In genomic region chr2:28192821-28193689, GRCm38 (mm10) we compare ENCODE assay signal across 8 mouse cellular contexts. TPM values are rescaled to one million over a fixed set of nuclear protein-coding genes. Genes with fewer than 3 reads are reported as not detected.
DNase-seq lines count a peak whose midpoint lies in the region; ATAC-seq and TF ChIP-seq lines count a peak whose summit lies in the region.

Olfm1 (plus strand) TSS chr2:28192992.

- ATAC-seq in hindbrain, embryonic 16.5 days: peak; percentile 84

- peaks cover 29% of the 10 kb centered on the region for H3K4me1 ChIP-seq in hindbrain, embryonic 16.5 days (ENCODE audit: control insufficient read depth, insufficient read depth, low read depth, low read length)

- H3K27me3 ChIP-seq in hindbrain, embryonic 16.5 days (replicated peaks; ENCODE audit: control insufficient read depth, insufficient read depth, low read length): no peaks in the 10 kb centered on the region; the same call in 1 of the 2 replicates

- no peaks in the 10 kb centered on the region for H3K9me3 ChIP-seq in hindbrain, embryonic 16.5 days (ENCODE audit: control insufficient read depth, low read length)

- H3K9ac ChIP-seq in hindbrain, embryonic 16.5 days (ENCODE audit: low read depth, low read length): peak within 1 kb of the TSS; percentile 91

- under 1% methylated on average over 59 of the region's 76 CpGs for WGBS in hindbrain, embryonic 16.5 days

- TF ChIP-seq CTCF in left cerebral cortex, adult 2 months (IDR thresholded peaks at IDR 0.05): no peak; the same call in 1 of the 2 replicates

- H3K27ac ChIP-seq in hindbrain, embryonic 16.5 days (ENCODE audit: low read depth, low read length): peak within 1 kb of the TSS; percentile 90
- H3K27ac ChIP-seq in left cerebral cortex, adult 2 months: peak within 1 kb of the TSS; percentile 97

- intact Hi-C loops in left cerebral cortex, adult 2 months (cut with DNase I): loop anchor here (1.0 to 10.0 kb wide), 5 partner anchors 71 to 648 kb away; no protein-coding TSS in a partner anchor

- peak within 1 kb of the TSS; percentile 82 for H3K4me3 ChIP-seq in hindbrain, embryonic 16.5 days (ENCODE audit: low read length)
- H3K4me3 ChIP-seq in left cerebral cortex, adult 2 months: peak within 1 kb of the TSS; percentile 83

- peak; percentile 66 for DNase-seq in adrenal gland, postnatal 10 days
- DNase-seq in embryo, embryonic 10 days (ENCODE audit: low spot score): peak; percentile 77
- DNase-seq in gastrocnemius, postnatal 25 days: peak; percentile 72
- peak; percentile 83 to 89 for DNase-seq in left cerebral cortex, adult 2 months (ENCODE audit: extremely low spot score in 1 of 2, low spot score in 2 of 2)
- peak; percentile 54 for DNase-seq in lung, postnatal 25 days (ENCODE audit: low spot score)
- DNase-seq in right cerebral cortex, adult 18-20 months: peak; percentile 88
- no peak for DNase-seq in spleen, postnatal 14 days (ENCODE audit: low spot score in 2 of 2)

- H3K36me3 ChIP-seq in hindbrain, embryonic 16.5 days (ENCODE audit: control insufficient read depth, insufficient read depth, low read length): no peaks in the 10 kb centered on the region

- H3K4me2 ChIP-seq in hindbrain, embryonic 16.5 days (ENCODE audit: low read length): peak within 1 kb of the TSS; percentile 70

RNA-seq across cellular contexts. Expression of gene Olfm1, which starts in this region (rescaled TPM):
- total RNA-seq in adrenal gland, postnatal 10 days (2021): 10 to 100 TPM; 34.7 to 45.6 TPM
- total RNA-seq in gastrocnemius, postnatal 25 days (2021): 10 to 100 TPM; 11.9 to 14.5 TPM
- 320 and 328 TPM in 2 replicates for polyA plus RNA-seq in hindbrain, embryonic 16.5 days (2015; fragmentation: Nextera tagmentation; extraction: Ambion mirVana)
- total RNA-seq in left cerebral cortex, adult 2 months (2021): 1,000 to 10,000 TPM; 1,521 to 1,595 TPM

Comparison
In these comparisons a context has a peak if more than half of its experiments do, and no peak if none do; other contexts are left out.
1. RNA of gene Olfm1 (total RNA-seq): 1,521 to 1,595 TPM in left cerebral cortex, adult 2 months; 34.7 to 45.6 TPM in adrenal gland, postnatal 10 days and 11.9 to 14.5 TPM in gastrocnemius, postnatal 25 days; every median in the first group is over 10 times any median in the second.
2. DNase-seq: peak in adrenal gland, postnatal 10 days (single experiment), embryo, embryonic 10 days (single experiment), gastrocnemius, postnatal 25 days (single experiment), left cerebral cortex, adult 2 months (2 of 2), lung, postnatal 25 days (single experiment) and right cerebral cortex, adult 18-20 months (single experiment); none in spleen, postnatal 14 days (0 of 2).